Comparison of ENCODE assay signal across 8 mouse cellular contexts in genomic region chr19:3986334-3986733, GRCm38 (mm10). TPM values are rescaled to one million over a fixed set of nuclear protein-coding genes. Genes with fewer than 3 reads are reported as not detected.
DNase-seq lines count a peak whose midpoint lies in the region; ATAC-seq and TF ChIP-seq lines count a peak whose summit lies in the region.

TSS of gene Acy3 (plus strand) at chr19:3986570.

- peaks cover 58% of the 10 kb centered on the region for H3K4me1 ChIP-seq in hindbrain, embryonic 10.5 days (replicated peaks)
- H3K4me1 ChIP-seq in hindbrain, embryonic 13.5 days (replicated peaks): peaks cover 33% of the 10 kb centered on the region
- H3K4me1 ChIP-seq in hindbrain, embryonic 16.5 days (ENCODE audit: control insufficient read depth, insufficient read depth, low read depth, low read length): peaks cover 3% of the 10 kb centered on the region; the same call in 1 of the 2 replicates
- peaks cover 46% of the 10 kb centered on the region for H3K4me1 ChIP-seq in limb, embryonic 10.5 days

- intact Hi-C loops in gastrocnemius, adult 2 months (cut with DNase I): loop anchor here (10.0 kb wide), 1 partner anchor 202 kb away; no protein-coding TSS in a partner anchor

- WGBS in hindbrain, embryonic 10.5 days: 22% methylated on average over 8 of the region's 8 CpGs
- WGBS in hindbrain, embryonic 13.5 days: 19% methylated on average over 8 of the region's 8 CpGs
- WGBS in hindbrain, embryonic 16.5 days: 13% methylated on average over 7 of the region's 8 CpGs
- WGBS in limb, embryonic 10.5 days: 16% methylated on average over 8 of the region's 8 CpGs

- no peak for TF ChIP-seq CTCF in gastrocnemius, adult 2 months (IDR thresholded peaks at IDR 0.05)

- no peak within 1 kb of the TSS for H3K4me3 ChIP-seq in hindbrain, embryonic 10.5 days
- H3K4me3 ChIP-seq in hindbrain, embryonic 13.5 days: no peak within 1 kb of the TSS
- H3K4me3 ChIP-seq in gastrocnemius, adult 2 months: peak within 1 kb of the TSS; percentile 61
- H3K4me3 ChIP-seq in hindbrain, embryonic 16.5 days (ENCODE audit: low read length): no peak within 1 kb of the TSS
- H3K4me3 ChIP-seq in limb, embryonic 10.5 days: 0 out of 2 replicates have a peak within 1 kb of the TSS, but pooled peaks have one; percentile 12

- H3K27ac ChIP-seq in hindbrain, embryonic 10.5 days: peak within 1 kb of the TSS; percentile 86
- H3K27ac ChIP-seq in hindbrain, embryonic 13.5 days: no peak within 1 kb of the TSS
- H3K27ac ChIP-seq in gastrocnemius, adult 2 months: peak within 1 kb of the TSS; percentile 86
- H3K27ac ChIP-seq in hindbrain, embryonic 16.5 days (ENCODE audit: low read depth, low read length): no peak within 1 kb of the TSS
- H3K27ac ChIP-seq in limb, embryonic 10.5 days: peak within 1 kb of the TSS; percentile 76

- H3K9ac ChIP-seq in hindbrain, embryonic 13.5 days: no peak within 1 kb of the TSS
- no peak within 1 kb of the TSS; the same call in 1 of the 2 replicates for H3K9ac ChIP-seq in hindbrain, embryonic 16.5 days (ENCODE audit: low read depth, low read length)

- DNase-seq in hindbrain, embryonic 10.5 days (ENCODE audit: low spot score): peak; percentile 44
- peak; percentile 94 for DNase-seq in adrenal gland, postnatal 14 days
- DNase-seq in gastrocnemius, adult 2 months: peak; percentile 87
- DNase-seq in limb, embryonic 10.5 days (ENCODE audit: low spot score): peak; percentile 55
- peak; percentile 32 for DNase-seq in neural tube, embryonic 10.5 days (ENCODE audit: extremely low spot score, low spot score)
- DNase-seq in urinary bladder, postnatal 36 days (ENCODE audit: low spot score in 2 of 2): peak; percentile 52 to 86

- no peak for ATAC-seq in hindbrain, embryonic 13.5 days (ENCODE audit: low FRiP score)
- peak; percentile 51; the same call in 1 of the 2 replicates for ATAC-seq in hindbrain, embryonic 16.5 days

- no peaks in the 10 kb centered on the region for H3K36me3 ChIP-seq in hindbrain, embryonic 10.5 days
- H3K36me3 ChIP-seq in hindbrain, embryonic 13.5 days: no peaks in the 10 kb centered on the region
- H3K36me3 ChIP-seq in hindbrain, embryonic 16.5 days (ENCODE audit: control insufficient read depth, insufficient read depth, low read length): no peaks in the 10 kb centered on the region
- no peaks in the 10 kb centered on the region for H3K36me3 ChIP-seq in limb, embryonic 10.5 days

- peaks cover 5% of the 10 kb centered on the region for H3K9me3 ChIP-seq in hindbrain, embryonic 10.5 days
- H3K9me3 ChIP-seq in hindbrain, embryonic 13.5 days: no peaks in the 10 kb centered on the region; the same call in 1 of the 2 replicates
- no peaks in the 10 kb centered on the region for H3K9me3 ChIP-seq in hindbrain, embryonic 16.5 days (ENCODE audit: control insufficient read depth, low read length)
- H3K9me3 ChIP-seq in limb, embryonic 10.5 days (replicated peaks): no peaks in the 10 kb centered on the region

- no peak within 1 kb of the TSS for H3K4me2 ChIP-seq in hindbrain, embryonic 13.5 days
- H3K4me2 ChIP-seq in hindbrain, embryonic 16.5 days (ENCODE audit: low read length): no peak within 1 kb of the TSS

- H3K27me3 ChIP-seq in hindbrain, embryonic 10.5 days (ENCODE audit: insufficient read depth, poor library complexity, severe bottlenecking): no peaks in the 10 kb centered on the region
- H3K27me3 ChIP-seq in hindbrain, embryonic 13.5 days: no peaks in the 10 kb centered on the region
- H3K27me3 ChIP-seq in hindbrain, embryonic 16.5 days (replicated peaks; ENCODE audit: control insufficient read depth, insufficient read depth, low read length): no peaks in the 10 kb centered on the region
- H3K27me3 ChIP-seq in limb, embryonic 10.5 days (ENCODE audit: low read depth, poor library complexity, severe bottlenecking): no peaks in the 10 kb centered on the region

RNA-seq across cellular contexts. Expression of gene Acy3, which starts in this region (rescaled TPM):
- 2.6 and 2.9 TPM in 2 replicates for polyA plus RNA-seq in hindbrain, embryonic 10.5 days (2016; fragmentation: Nextera tagmentation; extraction: Ambion mirVana)
- 2.3 TPM in 2 replicates for polyA plus RNA-seq in hindbrain, embryonic 13.5 days (2015; fragmentation: Nextera tagmentation; extraction: Ambion mirVana)
- 25.7 and 31.1 TPM in 2 replicates for total RNA-seq in adrenal gland, postnatal 14 days (2021)
- 1 to 10 TPM; 1.7 to 2.6 TPM for total RNA-seq in gastrocnemius, adult 2 months (2021)
- polyA plus RNA-seq in hindbrain, embryonic 16.5 days (2015; fragmentation: Nextera tagmentation; extraction: Ambion mirVana): 2.9 and 3.1 TPM in 2 replicates
- 3.9 and 5.6 TPM in 2 replicates for polyA plus RNA-seq in limb, embryonic 10.5 days (2016; fragmentation: Nextera tagmentation; extraction: Ambion mirVana)

Comparison
In these comparisons a context has a peak if more than half of its experiments do, and no peak if none do; other contexts are left out.
1. H3K27ac ChIP-seq: peak in hindbrain, embryonic 10.5 days (single experiment), gastrocnemius, adult 2 months (single experiment) and limb, embryonic 10.5 days (single experiment); none in hindbrain, embryonic 13.5 days (single experiment) and hindbrain, embryonic 16.5 days (single experiment).
2. DNase-seq: peak in every context shown above with its lines; median percentile 94 in adrenal gland, postnatal 14 days; 87 in gastrocnemius, adult 2 months; 69 in urinary bladder, postnatal 36 days; 55 in limb, embryonic 10.5 days; 44 in hindbrain, embryonic 10.5 days; 32 in neural tube, embryonic 10.5 days.
3. H3K4me3 ChIP-seq: peak in gastrocnemius, adult 2 months (single experiment) and limb, embryonic 10.5 days (single experiment); none in hindbrain, embryonic 10.5 days (single experiment), hindbrain, embryonic 13.5 days (single experiment) and hindbrain, embryonic 16.5 days (single experiment).